In the genomic region with DNA sequence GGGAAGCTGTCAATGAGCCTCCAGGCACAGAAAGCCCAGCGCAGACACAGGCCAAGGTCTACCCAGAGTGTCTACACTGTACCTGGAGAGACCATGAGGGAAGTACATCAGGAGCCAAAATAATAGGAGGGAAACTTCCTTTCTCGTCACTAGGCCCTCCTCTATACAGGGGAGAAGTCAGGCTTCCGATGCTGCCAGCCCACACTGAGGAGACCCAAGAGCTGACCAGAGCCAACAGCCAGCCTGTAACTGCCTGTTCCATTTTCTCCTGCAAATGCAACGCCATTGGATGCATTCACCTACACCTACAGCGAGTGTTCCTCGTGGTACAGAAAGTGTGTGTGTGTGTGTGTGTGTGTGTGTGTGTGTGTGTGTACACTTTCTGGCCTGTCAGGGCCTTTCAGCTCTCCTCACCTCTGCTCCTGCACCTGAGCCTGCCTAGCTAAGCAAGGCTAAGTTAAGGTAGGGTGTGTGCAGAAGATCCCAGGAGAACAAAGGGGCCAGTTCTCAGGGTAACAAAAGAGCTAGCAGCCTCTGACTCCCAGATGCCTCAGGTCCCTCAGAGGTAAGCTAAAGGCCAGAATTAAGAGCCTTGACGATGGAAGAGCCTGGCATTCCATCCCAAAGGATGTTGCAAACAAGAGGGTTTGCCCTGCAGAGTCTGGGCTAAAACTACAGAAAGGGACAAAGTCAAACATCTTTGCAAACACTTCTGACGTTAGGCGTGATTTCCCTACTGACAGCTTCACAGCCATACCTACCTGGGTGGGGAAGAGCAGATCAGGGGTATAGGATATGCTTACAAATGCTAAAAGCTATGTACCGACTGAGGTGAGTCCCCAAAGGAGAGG, we compare ENCODE assay signal across 9 mouse cellular contexts. TPM values are rescaled to one million over a fixed set of nuclear protein-coding genes. Genes with fewer than 3 reads are reported as not detected.
DNase-seq lines count a peak whose midpoint lies in the region; ATAC-seq lines count a peak whose summit lies in the region.
"Had no signal": no experiment of that assay in that cellular context is flagged by ENCODE, and none has a peak within 500 bp of the region (broad histone marks: within the 10 kb centered on the region; RNA-seq: fewer than 3 reads in every experiment).

No protein-coding gene starts in this region.

- no peak for ATAC-seq in megakaryocyte, adult 5-6 weeks (ENCODE audit: poor library complexity, severe bottlenecking)
- ATAC-seq in forebrain, embryonic 12.5 days (ENCODE audit: low FRiP score) = no peak
- ATAC-seq in limb, embryonic 13.5 days (ENCODE audit: low FRiP score, low read depth) = no peak
- ATAC-seq in stomach, embryonic 15.5 days (ENCODE audit: insufficient read depth, low FRiP score, low read depth) = no peak

- H3K4me3 ChIP-seq in megakaryocyte, embryonic 14.5 days (replicated peaks) = peak overlapping the region; percentile 94
- peak overlapping the region; percentile 64 for H3K4me3 ChIP-seq in forebrain, embryonic 12.5 days (replicated peaks)
- H3K4me3 ChIP-seq in limb, embryonic 13.5 days = peak overlapping the region; percentile 99
- peak overlapping the region; percentile 80 for H3K4me3 ChIP-seq in stomach, embryonic 15.5 days (replicated peaks)

- WGBS in forebrain, embryonic 12.5 days = 3% methylated on average over 10 of the region's 10 CpGs
- WGBS in limb, embryonic 13.5 days = 3% methylated on average over 10 of the region's 10 CpGs
- 7% methylated on average over 10 of the region's 10 CpGs for WGBS in stomach, embryonic 15.5 days

- DNase-seq in layer of hippocampus, postnatal 14 days (ENCODE audit: low spot score in 2 of 2) = no peak
- no peak for DNase-seq in gastrocnemius, postnatal 25 days
- no peak for DNase-seq in adrenal gland, adult 2 months
- DNase-seq: cerebellum, postnatal 36 days had no signal

- H3K27me3 ChIP-seq in megakaryocyte, embryonic 14.5 days (replicated peaks) = peaks cover 49% of the 10 kb centered on the region
- H3K27me3 ChIP-seq in forebrain, embryonic 12.5 days = peaks cover 61% of the 10 kb centered on the region
- H3K27me3 ChIP-seq in limb, embryonic 13.5 days = no peaks in the 10 kb centered on the region
- H3K27me3 ChIP-seq in stomach, embryonic 15.5 days (replicated peaks) = no peaks in the 10 kb centered on the region

- peaks cover 77% of the 10 kb centered on the region for H3K4me1 ChIP-seq in megakaryocyte, embryonic 14.5 days
- peaks cover 78% of the 10 kb centered on the region for H3K4me1 ChIP-seq in forebrain, embryonic 12.5 days
- peaks cover 59% of the 10 kb centered on the region for H3K4me1 ChIP-seq in limb, embryonic 13.5 days
- H3K4me1 ChIP-seq in stomach, embryonic 15.5 days = peaks cover 47% of the 10 kb centered on the region

- peaks cover 3% of the 10 kb centered on the region for H3K36me3 ChIP-seq in megakaryocyte, embryonic 14.5 days (replicated peaks; ENCODE audit: low read length)
- no peaks in the 10 kb centered on the region for H3K36me3 ChIP-seq in forebrain, embryonic 12.5 days (replicated peaks)
- H3K36me3 ChIP-seq in limb, embryonic 13.5 days = peaks cover 12% of the 10 kb centered on the region
- no peaks in the 10 kb centered on the region for H3K36me3 ChIP-seq in stomach, embryonic 15.5 days

- peak overlapping the region; percentile 86 for H3K4me2 ChIP-seq in forebrain, embryonic 12.5 days
- H3K4me2 ChIP-seq in limb, embryonic 13.5 days (replicated peaks) = peak overlapping the region; percentile 91
- H3K4me2 ChIP-seq in stomach, embryonic 15.5 days = peak overlapping the region; percentile 95

- H3K9ac ChIP-seq in forebrain, embryonic 12.5 days = peak overlapping the region; percentile 88
- peak overlapping the region; percentile 100 for H3K9ac ChIP-seq in limb, embryonic 13.5 days
- H3K9ac ChIP-seq in stomach, embryonic 15.5 days = peak overlapping the region; percentile 88; the same call in 1 of the 2 replicates

- H3K9me3 ChIP-seq in megakaryocyte, embryonic 14.5 days = no peaks in the 10 kb centered on the region
- H3K9me3 ChIP-seq in forebrain, embryonic 12.5 days = no peaks in the 10 kb centered on the region
- H3K9me3 ChIP-seq in limb, embryonic 13.5 days = no peaks in the 10 kb centered on the region
- H3K9me3 ChIP-seq in stomach, embryonic 15.5 days = no peaks in the 10 kb centered on the region

- peak overlapping the region; percentile 31; the same call in 1 of the 2 replicates for H3K27ac ChIP-seq in forebrain, embryonic 12.5 days
- H3K27ac ChIP-seq in limb, embryonic 13.5 days = peak overlapping the region; percentile 99; the same call in 1 of the 2 replicates
- H3K27ac ChIP-seq in stomach, embryonic 15.5 days = peak overlapping the region; percentile 88

RNA-seq across cellular contexts. Expression of a gene that starts 2.6 kb away (rescaled TPM):
- 19.3 and 52.2 TPM in 2 replicates for polyA plus RNA-seq in megakaryocyte, embryonic 14.5 days (2012; ENCODE audit: insufficient read depth, low replicate concordance)
- 0.52 and 0.96 TPM in 2 replicates for total RNA-seq in megakaryocyte, adult 5-6 weeks (2015)
- 1.3 and 1.7 TPM in 2 replicates for total RNA-seq in megakaryocyte, adult 5-6 weeks (2017)
- polyA plus RNA-seq in forebrain, embryonic 12.5 days (2016; fragmentation: Nextera tagmentation; extraction: Ambion mirVana) = 5.2 and 6.5 TPM in 2 replicates
- 10.8 and 11.0 TPM in 2 replicates for polyA plus RNA-seq in limb, embryonic 13.5 days (2015; fragmentation: Nextera tagmentation; extraction: Ambion mirVana)
- polyA plus RNA-seq in stomach, embryonic 15.5 days (2015; fragmentation: Nextera tagmentation; extraction: Ambion mirVana) = 10.0 and 10.8 TPM in 2 replicates
- total RNA-seq in layer of hippocampus, postnatal 14 days (2021) = 1 to 10 TPM; 2.6 to 2.9 TPM
- 1 to 10 TPM; 2.8 to 5.2 TPM for total RNA-seq in gastrocnemius, postnatal 25 days (2021)
- total RNA-seq in adrenal gland, adult 2 months (2021) = 10 to 100 TPM in 1 of 2 experiments, 1 to 10 TPM in 1; 6.0 to 12.9 TPM
- polyA plus RNA-seq in adrenal gland, adult 2 months (2012; rRNA removed) = 43.4 and 52.4 TPM in 2 replicates

Comparison
In these comparisons a context has a peak if more than half of its experiments do, and no peak if none do; other contexts are left out.
1. H3K27ac ChIP-seq: peak in every context shown above with its lines; median percentile 99 in limb, embryonic 13.5 days; 88 in stomach, embryonic 15.5 days; 31 in forebrain, embryonic 12.5 days.